Mouse (Mus musculus) forebrain, embryonic 12.5 days (tissue): ENCODE measurements around the gene Rasd2. TPM values are rescaled to one million over a fixed set of nuclear protein-coding genes. Genes with fewer than 3 reads are reported as not detected.
A peak's percentile ranks its signal among the peaks of the same experiment; 100 is the strongest.

Source experiments
- ATAC-seq: fragments of 200-750 bp; cut with Nextera tagmentation; 2 replicates; pipeline ENCODE4 v1.8.0; 2017; ENCODE audit warnings: moderate TSS enrichment; ENCODE audit not compliant: low FRiP score
- H3K27ac ChIP-seq: fragments of 300-500 bp; sonication (generic); 2 replicates; pipeline ENCODE4 v1.5.1; 2016; ENCODE audit warnings: mild to moderate bottlenecking
- H3K27me3 ChIP-seq: fragments of 300-500 bp; sonication (generic); 2 replicates; pipeline ENCODE4 v1.6.1; 2016; ENCODE audit warnings: mild to moderate bottlenecking
- H3K36me3 ChIP-seq: fragments of 300-500 bp; sonication (generic); replicated peaks from 2 replicates; pipeline ENCODE4 v1.6.1; 2016; ENCODE audit warnings: mild to moderate bottlenecking
- H3K4me1 ChIP-seq: fragments of 300-500 bp; sonication (generic); 2 replicates; pipeline ENCODE4 v1.6.1; 2016
- H3K4me2 ChIP-seq: fragments of 300-500 bp; sonication (generic); 2 replicates; pipeline ENCODE4 v1.6.1; 2016; ENCODE audit warnings: mild to moderate bottlenecking, moderate library complexity
- H3K4me3 ChIP-seq: fragments of 300-500 bp; sonication (generic); replicated peaks from 2 replicates; pipeline ENCODE4 v1.5.1; 2016; ENCODE audit warnings: mild to moderate bottlenecking
- H3K9ac ChIP-seq: fragments of 300-500 bp; sonication (generic); 2 replicates; pipeline ENCODE4 v1.6.1; 2016; ENCODE audit warnings: mild to moderate bottlenecking
- H3K9me3 ChIP-seq: fragments of 300-500 bp; sonication (generic); 2 replicates; pipeline ENCODE4 v1.6.1; 2016
- WGBS: fragments of 180-500 bp; shearing (Covaris S2); methylation state at CpG from one replicate; pipeline ENCODE4 v1.1.7; 2016; 5-methylcytosine and 5-hydroxymethylcytosine counted together
- polyA plus RNA-seq: library from polyadenylated mRNA; unstranded; fragments of >200 nt; fragmentation: Nextera tagmentation; extraction: Ambion mirVana; gene quantifications from 2 replicates; pipeline ENCODE4 v1.2.1, GENCODE M21; 2016

Rasd2 gene
- polyA plus RNA-seq, 1 experiment from 2014 or later, result 0.13 TPM

DNA sequence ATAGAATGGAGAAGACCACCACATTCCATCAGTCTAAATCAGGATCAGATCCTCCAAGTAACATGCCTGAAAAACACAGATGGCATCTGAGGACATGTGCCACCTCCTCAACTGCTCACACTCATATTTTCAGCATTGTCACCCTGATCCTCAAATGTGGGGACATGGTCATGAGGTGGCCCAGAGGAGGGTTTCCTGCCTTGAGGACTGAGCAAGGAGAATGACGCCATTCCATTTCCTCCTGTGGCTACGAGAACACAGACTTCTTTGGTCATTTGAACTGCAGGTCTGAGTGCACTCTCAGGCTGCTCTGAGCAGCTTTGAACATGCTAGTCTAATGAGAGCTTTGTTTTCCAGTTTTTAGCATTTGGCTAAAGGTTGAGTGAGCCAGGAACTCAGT lies 10.3 kb upstream of the Rasd2 start:
- no peaks in the 10 kb centered on the region for H3K4me1 ChIP-seq
- 0 out of 2 replicates have a peak, but pooled peaks cover 3% of the 10 kb centered on the region for H3K27me3 ChIP-seq
- no peak overlapping the region for H3K4me3 ChIP-seq
- H3K4me2 ChIP-seq, result no peak overlapping the region
- H3K27ac ChIP-seq, result no peak overlapping the region
- 89% methylated on average over 2 of the region's 2 CpGs for WGBS
- H3K9ac ChIP-seq, result no peak overlapping the region
- no peaks in the 10 kb centered on the region for H3K36me3 ChIP-seq
- no peaks in the 10 kb centered on the region for H3K9me3 ChIP-seq
- ATAC-seq, result no peak

DNA sequence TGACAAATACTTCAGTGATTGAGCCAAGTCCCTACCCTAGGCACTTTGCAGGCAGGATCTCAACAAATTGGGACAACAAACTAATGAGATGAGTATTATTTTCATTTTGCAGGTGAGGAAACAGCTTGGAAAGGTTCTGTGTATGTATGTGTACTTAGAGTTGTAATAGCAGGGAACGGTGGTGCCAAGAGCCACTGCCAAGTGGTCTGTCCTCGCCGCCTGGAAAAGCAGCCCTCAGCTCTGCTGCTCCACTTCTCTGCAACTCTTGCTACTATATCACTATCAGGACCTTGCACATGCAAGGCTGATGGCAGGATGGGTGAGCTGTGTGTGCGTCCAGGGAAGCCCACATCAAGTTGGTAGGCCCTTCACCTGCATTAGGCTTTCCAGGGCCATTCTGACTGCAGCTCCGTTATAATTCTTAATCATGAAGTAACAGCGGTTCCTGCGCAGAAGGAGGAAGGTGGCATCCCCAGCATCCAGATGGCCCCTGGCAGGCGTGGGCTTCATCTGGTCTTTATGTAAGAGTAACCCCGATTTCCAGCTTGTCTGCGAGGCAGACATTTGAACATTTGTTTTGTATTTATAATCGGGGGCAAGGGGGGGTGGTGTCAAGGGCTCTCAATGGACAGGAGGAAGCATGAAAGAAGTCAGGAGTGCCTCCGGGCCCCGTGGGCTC lies 9.4 kb upstream of the Rasd2 start:
- Histone ChIP-seq H3K9me3 (no peaks in the 10 kb centered on the region), H3K4me2 (no peak overlapping the region), H3K27me3 (0 out of 2 replicates have a peak, but pooled peaks cover 8% of the 10 kb centered on the region), H3K36me3 (no peaks in the 10 kb centered on the region), H3K9ac (no peak overlapping the region), H3K4me3 (no peak overlapping the region), H3K27ac (no peak overlapping the region), H3K4me1 (no peaks in the 10 kb centered on the region)
- no peak for ATAC-seq
- WGBS, result 86% methylated on average over 13 of the region's 13 CpGs

DNA sequence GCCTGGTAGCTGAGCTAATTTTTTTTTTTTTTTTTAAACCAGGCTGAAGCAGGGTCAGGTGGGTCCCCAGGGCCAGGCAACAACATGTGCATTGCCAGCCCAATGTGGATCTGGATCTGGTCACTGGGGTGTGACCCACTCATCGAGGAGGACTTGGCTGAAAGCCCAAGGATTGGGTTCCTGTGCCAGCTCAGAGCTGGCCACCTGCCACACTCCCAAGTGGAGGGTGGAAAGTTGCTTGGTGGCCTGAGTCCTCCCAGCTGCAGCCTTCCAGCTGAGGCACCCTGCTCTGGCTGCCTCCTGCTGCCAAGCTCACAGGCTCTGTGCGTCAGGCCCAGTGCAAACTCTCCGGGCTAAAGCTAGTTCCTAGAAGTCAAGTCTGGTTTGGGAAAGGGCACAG lies 2.3 kb upstream of the Rasd2 start:
- peaks cover 15% of the 10 kb centered on the region for H3K4me1 ChIP-seq
- WGBS, result 72% methylated on average over 3 of the region's 3 CpGs
- H3K4me2 ChIP-seq, result no peak overlapping the region
- H3K9me3 ChIP-seq, result no peaks in the 10 kb centered on the region
- H3K36me3 ChIP-seq, result no peaks in the 10 kb centered on the region
- no peak overlapping the region for H3K9ac ChIP-seq
- no peak overlapping the region for H3K27ac ChIP-seq
- H3K27me3 ChIP-seq, result peaks cover 70% of the 10 kb centered on the region
- no peak overlapping the region for H3K4me3 ChIP-seq
- no peak for ATAC-seq

DNA sequence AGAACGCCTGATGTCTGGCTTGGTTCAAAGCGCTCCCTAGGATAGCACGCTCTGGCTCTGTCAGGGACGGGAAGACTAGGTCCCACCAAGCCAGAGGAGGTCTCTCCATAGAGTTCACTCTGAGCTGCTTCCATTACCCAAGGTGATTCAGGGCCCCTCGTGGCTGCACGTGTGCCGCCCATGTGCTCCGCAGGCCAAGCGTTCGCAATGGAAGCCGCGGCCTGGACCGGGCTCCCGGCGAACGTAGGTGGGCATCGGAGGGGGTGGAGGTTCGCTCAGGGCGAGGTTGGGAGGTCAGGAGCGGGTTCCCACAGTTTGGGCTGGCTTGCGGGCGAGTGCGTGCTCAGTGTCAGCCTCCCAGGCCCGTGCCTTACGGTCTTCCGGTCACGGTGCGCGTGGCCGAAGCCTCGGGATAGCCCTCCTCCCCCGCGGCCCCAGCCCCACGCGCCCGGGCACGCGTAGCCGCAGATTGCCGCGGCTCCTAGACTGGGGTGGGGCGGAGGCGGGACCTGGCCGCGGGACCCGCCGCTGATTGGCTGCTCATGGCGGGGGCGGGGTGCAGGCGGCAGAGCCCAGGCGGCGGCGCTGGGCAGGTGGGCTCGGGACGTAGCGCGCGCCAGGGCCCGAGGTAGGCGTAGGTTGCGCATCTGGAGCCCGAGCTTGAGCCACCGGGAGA lies 975 bp upstream of the Rasd2 start:
- ATAC-seq, result peak; percentile 96
- Histone ChIP-seq H3K4me1 (peaks cover 15% of the 10 kb centered on the region), H3K4me2 (peak overlapping the region; percentile 96), H3K4me3 (peak overlapping the region; percentile 47), H3K27ac (no peak overlapping the region), H3K36me3 (no peaks in the 10 kb centered on the region), H3K9me3 (no peaks in the 10 kb centered on the region), H3K27me3 (peaks cover 80% of the 10 kb centered on the region), H3K9ac (peak overlapping the region; percentile 40; the same call in 1 of the 2 replicates)
- under 1% methylated on average over 63 of the region's 63 CpGs for WGBS

DNA sequence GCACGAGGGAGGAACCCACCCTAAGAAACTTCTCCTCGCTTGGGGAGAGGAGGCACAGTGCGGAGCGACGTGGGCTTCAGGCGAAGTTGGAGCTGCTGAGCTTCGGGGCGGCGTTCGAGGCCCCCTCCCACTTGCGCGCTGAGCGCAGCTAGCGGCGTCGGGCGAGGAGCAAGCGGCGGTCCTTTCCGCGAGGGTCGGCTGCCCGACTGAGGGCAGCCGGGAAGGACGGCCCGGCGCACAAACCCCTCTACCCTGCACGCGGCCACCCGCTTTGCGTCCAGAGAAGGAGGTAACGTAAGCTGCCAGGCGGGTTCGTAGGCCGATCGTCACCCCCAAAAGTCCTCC lies 465 bp upstream of the Rasd2 start:
- Histone ChIP-seq H3K9ac (peak overlapping the region; percentile 40; the same call in 1 of the 2 replicates), H3K4me3 (peak overlapping the region; percentile 47), H3K27me3 (peaks cover 80% of the 10 kb centered on the region), H3K9me3 (no peaks in the 10 kb centered on the region), H3K27ac (no peak overlapping the region), H3K4me1 (peaks cover 15% of the 10 kb centered on the region), H3K4me2 (peak overlapping the region; percentile 96), H3K36me3 (no peaks in the 10 kb centered on the region)
- no peak; the same call in 1 of the 2 replicates for ATAC-seq
- under 1% methylated on average over 35 of the region's 36 CpGs for whole genome bisulfite sequencing

DNA sequence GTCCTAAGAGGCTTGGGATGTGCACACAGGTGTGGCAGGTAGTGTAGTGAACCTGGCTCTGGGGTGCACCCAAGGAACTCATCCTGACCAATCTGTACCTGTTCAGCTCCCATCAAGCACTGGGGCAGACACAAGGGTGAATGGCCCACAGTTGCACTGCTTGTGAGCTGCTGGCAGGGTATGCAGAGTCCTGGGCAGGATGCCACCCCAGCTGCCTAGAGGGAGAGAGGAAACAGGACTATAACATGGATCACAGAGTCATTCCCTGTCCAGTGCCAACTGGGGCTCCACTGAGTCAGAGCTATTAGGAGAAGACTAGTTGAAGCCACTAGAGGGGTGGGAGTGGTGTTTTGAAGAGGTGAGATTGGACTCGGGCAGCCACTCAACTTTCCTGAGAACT lies 1.3 kb downstream of the Rasd2 start:
- Histone ChIP-seq H3K27me3 (peaks cover 69% of the 10 kb centered on the region), H3K36me3 (no peaks in the 10 kb centered on the region), H3K4me2 (no peak overlapping the region), H3K4me1 (peaks cover 15% of the 10 kb centered on the region), H3K4me3 (no peak overlapping the region), H3K9me3 (no peaks in the 10 kb centered on the region), H3K9ac (no peak overlapping the region), H3K27ac (no peak overlapping the region)
- no peak for ATAC-seq
- WGBS, result 71% methylated on average over 1 of the region's 1 CpGs

DNA sequence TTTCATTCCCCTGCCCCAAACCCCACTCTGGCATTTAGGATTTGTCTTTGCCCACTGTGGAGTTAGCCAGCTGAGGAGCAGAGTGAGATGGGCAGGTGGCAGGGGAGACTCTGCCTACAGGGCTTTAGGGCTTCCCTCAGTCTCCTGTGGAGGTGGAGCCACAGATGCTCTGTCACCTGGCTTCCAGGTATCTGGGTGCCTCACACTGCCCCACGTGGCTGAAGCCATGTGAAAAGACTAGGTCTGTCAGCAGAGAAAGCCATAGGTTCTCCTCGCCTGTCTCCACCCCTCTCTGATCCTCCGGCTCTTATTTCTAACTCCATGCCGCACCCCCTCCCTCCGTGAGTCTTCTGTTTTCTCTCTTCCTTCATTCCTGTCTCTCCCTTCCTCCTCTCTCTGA lies 2.2 kb downstream of the Rasd2 start:
- no peak overlapping the region for H3K4me2 ChIP-seq
- H3K27ac ChIP-seq, result no peak overlapping the region
- no peak for ATAC-seq
- H3K9ac ChIP-seq, result no peak overlapping the region
- H3K4me1 ChIP-seq, result peaks cover 15% of the 10 kb centered on the region
- no peaks in the 10 kb centered on the region for H3K9me3 ChIP-seq
- 25% methylated on average over 5 of the region's 5 CpGs for WGBS
- no peaks in the 10 kb centered on the region for H3K36me3 ChIP-seq
- no peak overlapping the region for H3K4me3 ChIP-seq
- peaks cover 69% of the 10 kb centered on the region for H3K27me3 ChIP-seq

DNA sequence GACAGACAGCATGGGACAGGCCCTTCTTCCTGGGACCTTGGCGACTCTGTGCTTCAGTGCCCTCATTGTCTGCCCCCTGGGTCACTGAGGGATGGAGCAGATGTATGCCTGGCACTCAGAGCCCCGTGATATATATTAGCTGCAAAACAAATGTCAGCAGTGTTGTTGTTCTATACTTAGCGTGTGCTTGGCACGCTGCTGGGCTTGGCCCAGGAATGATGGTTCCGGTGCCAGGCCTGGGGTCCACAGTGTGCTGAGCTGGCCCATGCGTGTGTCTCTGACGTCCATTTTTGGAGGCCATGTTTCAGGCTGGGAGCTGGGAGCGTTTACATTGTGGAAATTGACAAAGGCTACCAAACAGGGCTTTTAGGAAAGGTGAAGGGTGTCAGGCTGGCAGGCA lies 3.1 kb downstream of the Rasd2 start:
- no peak overlapping the region for H3K9ac ChIP-seq
- ATAC-seq, result no peak
- no peaks in the 10 kb centered on the region for H3K9me3 ChIP-seq
- no peak overlapping the region for H3K4me3 ChIP-seq
- H3K4me1 ChIP-seq, result peaks cover 15% of the 10 kb centered on the region
- H3K36me3 ChIP-seq, result no peaks in the 10 kb centered on the region
- peaks cover 59% of the 10 kb centered on the region for H3K27me3 ChIP-seq
- 84% methylated on average over 8 of the region's 8 CpGs for WGBS
- H3K27ac ChIP-seq, result no peak overlapping the region
- H3K4me2 ChIP-seq, result no peak overlapping the region

DNA sequence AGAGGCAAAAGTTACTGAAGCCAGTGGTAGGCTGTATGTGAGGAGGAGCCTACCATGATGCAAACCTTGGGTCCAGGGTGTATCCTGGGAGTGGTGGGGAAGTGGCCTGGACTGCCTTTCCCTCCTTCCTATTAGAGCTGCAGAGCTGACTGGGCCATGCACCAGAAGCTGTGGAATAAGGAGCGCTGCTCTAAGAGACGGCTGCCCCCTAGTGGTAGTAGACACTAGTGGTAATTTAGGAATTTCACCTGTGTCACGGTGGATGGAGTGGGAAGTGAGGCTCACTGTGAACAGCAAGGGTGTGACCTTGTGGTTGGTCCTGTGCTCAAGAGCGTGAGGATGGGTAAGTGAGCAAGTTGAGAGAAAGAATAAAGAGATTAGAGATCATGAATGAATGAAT lies 4.2 kb downstream of the Rasd2 start:
- H3K36me3 ChIP-seq, result no peaks in the 10 kb centered on the region
- no peak for ATAC-seq
- no peak overlapping the region for H3K4me2 ChIP-seq
- no peak overlapping the region for H3K27ac ChIP-seq
- no peak overlapping the region for H3K9ac ChIP-seq
- H3K9me3 ChIP-seq, result no peaks in the 10 kb centered on the region
- 11% methylated on average over 4 of the region's 4 CpGs for WGBS
- peaks cover 11% of the 10 kb centered on the region for H3K4me1 ChIP-seq
- peaks cover 48% of the 10 kb centered on the region for H3K27me3 ChIP-seq
- H3K4me3 ChIP-seq, result no peak overlapping the region

DNA sequence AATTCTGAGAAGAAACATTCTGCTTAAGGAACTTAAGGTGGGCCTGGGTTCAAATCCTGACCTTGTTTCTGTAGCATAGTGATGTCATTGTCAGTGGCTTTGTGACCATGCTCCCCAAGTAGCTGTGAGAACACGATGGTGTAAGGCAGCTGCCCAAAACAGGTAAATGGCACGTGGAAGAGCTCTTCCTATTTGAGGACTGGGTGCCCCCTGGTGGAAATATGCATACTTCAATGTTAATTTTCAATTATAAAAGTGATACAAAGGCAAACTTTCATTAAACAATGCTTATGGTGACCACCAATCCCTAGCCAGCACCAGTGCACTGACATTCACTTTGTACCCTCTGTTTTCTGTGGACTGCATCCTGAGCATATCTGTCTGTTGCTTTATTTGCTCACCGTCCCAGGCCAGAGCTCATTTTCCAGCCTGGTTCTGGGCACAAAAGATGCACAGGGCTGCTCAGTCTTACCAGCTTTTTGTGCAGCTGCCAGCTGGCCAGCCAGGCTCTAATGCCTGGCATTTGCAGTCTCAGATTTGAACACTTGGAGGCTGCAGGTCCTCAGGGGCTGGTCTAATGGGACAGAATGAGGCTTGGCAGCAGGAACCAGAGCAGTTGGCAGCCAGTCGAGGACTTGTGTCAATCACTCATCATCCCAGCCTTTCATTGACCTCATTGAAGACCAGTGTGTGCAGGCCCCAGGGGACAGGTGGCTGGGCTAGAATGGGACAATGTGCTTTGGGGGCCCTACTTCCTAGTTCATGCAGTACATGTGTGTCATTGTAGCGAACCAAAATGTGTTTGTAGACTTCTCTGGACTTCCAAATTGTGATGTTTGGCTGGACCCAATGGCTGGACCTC lies 6.4 kb downstream of the Rasd2 start:
- peaks cover 27% of the 10 kb centered on the region for H3K27me3 ChIP-seq
- H3K4me2 ChIP-seq, result no peak overlapping the region
- H3K9ac ChIP-seq, result no peak overlapping the region
- H3K4me3 ChIP-seq, result no peak overlapping the region
- no peaks in the 10 kb centered on the region for H3K9me3 ChIP-seq
- no peak for ATAC-seq
- H3K4me1 ChIP-seq, result no peaks in the 10 kb centered on the region
- no peak overlapping the region for H3K27ac ChIP-seq
- no peaks in the 10 kb centered on the region for H3K36me3 ChIP-seq
- WGBS, result 69% methylated on average over 5 of the region's 5 CpGs

DNA sequence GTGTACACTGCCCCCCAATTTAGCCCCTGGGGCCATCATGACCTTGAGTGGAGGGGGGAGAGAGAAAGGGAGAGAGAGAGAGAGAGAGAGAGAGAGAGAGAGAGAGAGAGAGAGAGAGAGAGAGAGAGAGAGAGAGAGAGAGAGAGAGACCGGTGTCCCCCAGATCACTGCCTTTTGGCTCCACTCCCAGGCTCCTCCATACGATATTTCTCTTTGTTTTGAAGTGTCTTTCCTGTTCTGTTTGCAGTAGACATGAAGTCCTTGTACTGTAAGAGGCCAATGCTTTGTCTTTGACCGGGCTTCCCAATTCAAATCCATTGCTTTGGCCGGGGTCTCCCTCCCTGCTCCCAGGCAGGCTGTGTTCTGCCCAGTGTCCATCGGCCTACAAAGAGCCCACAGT lies 8.9 kb downstream of the Rasd2 start:
- 83% methylated on average over 5 of the region's 5 CpGs for WGBS
- Histone ChIP-seq H3K9ac (no peak overlapping the region), H3K27ac (no peak overlapping the region), H3K4me2 (no peak overlapping the region), H3K4me1 (no peaks in the 10 kb centered on the region), H3K9me3 (no peaks in the 10 kb centered on the region), H3K36me3 (no peaks in the 10 kb centered on the region), H3K4me3 (no peak overlapping the region), H3K27me3 (peaks cover 1% of the 10 kb centered on the region; the same call in 1 of the 2 replicates)
- ATAC-seq, result no peak

DNA sequence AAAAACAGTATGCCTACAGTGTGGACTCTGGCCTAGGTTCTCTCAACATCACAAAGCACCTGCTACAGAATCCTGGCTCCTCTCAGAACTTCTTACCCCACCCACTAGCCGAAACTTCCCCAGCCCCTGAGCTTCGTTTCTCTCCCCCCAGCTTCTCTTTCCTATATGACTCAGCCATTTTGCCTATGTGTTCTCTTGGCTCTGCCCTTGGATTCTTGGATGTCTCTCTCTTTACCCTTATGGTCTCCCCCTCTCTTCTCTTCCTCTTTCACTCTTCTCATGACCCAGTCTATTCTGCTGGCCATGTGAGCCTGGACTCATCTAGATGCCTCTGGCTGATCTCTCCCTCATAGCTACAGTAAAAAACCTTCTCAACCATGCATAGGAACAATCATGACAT lies 13.0 kb downstream of the Rasd2 start:
- no peaks in the 10 kb centered on the region for H3K27me3 ChIP-seq
- no peak for ATAC-seq
- no peak overlapping the region for H3K27ac ChIP-seq
- H3K9ac ChIP-seq, result no peak overlapping the region
- H3K4me3 ChIP-seq, result no peak overlapping the region
- H3K4me1 ChIP-seq, result no peaks in the 10 kb centered on the region
- no peak overlapping the region for H3K4me2 ChIP-seq
- no peaks in the 10 kb centered on the region for H3K36me3 ChIP-seq
- 82% methylated on average over 2 of the region's 2 CpGs for WGBS
- no peaks in the 10 kb centered on the region for H3K9me3 ChIP-seq
